Mouse (Mus musculus) neural tube, embryonic 12.5 days (tissue): ENCODE measurements at regions not wholly inside any gene's neighbourhood (a gene's known extent, or its start where the extent isn't known, plus 50 kb on each side); places are given as distances from the start of the nearest gene placed in this dataset.
A peak's percentile ranks its signal among the peaks of the same experiment; 100 is the strongest.

Source experiments
- ATAC-seq: fragments of 200-750 bp; cut with Nextera tagmentation; 2 replicates; pipeline ENCODE4 v1.8.0; 2017; ENCODE audit warnings: low read depth, mild to moderate bottlenecking, moderate TSS enrichment, moderate library complexity; ENCODE audit not compliant: low FRiP score
- H3K27ac ChIP-seq: fragments of 300-500 bp; sonication (generic); 2 replicates; pipeline ENCODE4 v1.5.1; 2016
- H3K27me3 ChIP-seq: fragments of 300-500 bp; sonication (generic); replicated peaks from 2 replicates; pipeline ENCODE4 v1.6.1; 2016; ENCODE audit warnings: mild to moderate bottlenecking
- H3K36me3 ChIP-seq: fragments of 300-500 bp; sonication (generic); 2 replicates; pipeline ENCODE4 v1.6.1; 2016; ENCODE audit warnings: mild to moderate bottlenecking
- H3K4me1 ChIP-seq: fragments of 300-500 bp; sonication (generic); 2 replicates; pipeline ENCODE4 v1.6.1; 2016
- H3K4me2 ChIP-seq: fragments of 300-500 bp; sonication (generic); replicated peaks from 2 replicates; pipeline ENCODE4 v1.6.1; 2016; ENCODE audit warnings: mild to moderate bottlenecking
- H3K4me3 ChIP-seq: fragments of 300-500 bp; sonication (generic); 2 replicates; pipeline ENCODE4 v1.5.1; 2016
- H3K9ac ChIP-seq: fragments of 300-500 bp; sonication (generic); 2 replicates; pipeline ENCODE4 v1.6.1; 2016; ENCODE audit warnings: mild to moderate bottlenecking
- H3K9me3 ChIP-seq: fragments of 300-500 bp; sonication (generic); 2 replicates; pipeline ENCODE4 v1.6.1; 2016; ENCODE audit warnings: mild to moderate bottlenecking
- WGBS: fragments of 180-500 bp; shearing (Covaris S2); methylation state at CpG from one replicate; pipeline ENCODE4 v1.1.7; 2016; 5-methylcytosine and 5-hydroxymethylcytosine counted together

DNA sequence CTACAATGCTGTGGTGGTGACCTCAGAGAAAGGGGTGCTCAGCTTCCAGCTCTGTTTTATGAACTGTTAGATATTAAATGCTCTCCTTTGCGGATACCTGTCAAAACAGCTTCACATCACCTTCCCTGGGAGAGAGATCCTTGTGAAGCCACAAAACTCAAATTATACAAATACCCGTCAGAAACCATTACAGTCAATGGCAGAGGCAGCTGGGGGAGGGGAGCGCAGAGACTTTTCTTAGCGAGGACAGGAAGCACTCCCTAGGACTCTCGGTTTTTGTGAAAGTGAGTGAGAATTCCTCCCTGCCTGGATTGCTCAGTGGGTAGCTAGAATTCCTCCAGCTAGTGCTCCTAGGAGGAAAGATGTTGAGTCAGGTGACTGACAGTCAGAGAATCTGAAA, 161.0 kb downstream of the Bmp7 start:
- ATAC-seq = no peak
- Histone ChIP-seq H3K4me2 (no peak overlapping the region), H3K36me3 (no peaks in the 10 kb centered on the region), H3K4me3 (no peak overlapping the region), H3K9me3 (peaks cover 8% of the 10 kb centered on the region), H3K4me1 (no peaks in the 10 kb centered on the region), H3K27me3 (no peaks in the 10 kb centered on the region), H3K27ac (no peak overlapping the region), H3K9ac (no peak overlapping the region)
- WGBS = 27% methylated on average over 5 of the region's 5 CpGs

DNA sequence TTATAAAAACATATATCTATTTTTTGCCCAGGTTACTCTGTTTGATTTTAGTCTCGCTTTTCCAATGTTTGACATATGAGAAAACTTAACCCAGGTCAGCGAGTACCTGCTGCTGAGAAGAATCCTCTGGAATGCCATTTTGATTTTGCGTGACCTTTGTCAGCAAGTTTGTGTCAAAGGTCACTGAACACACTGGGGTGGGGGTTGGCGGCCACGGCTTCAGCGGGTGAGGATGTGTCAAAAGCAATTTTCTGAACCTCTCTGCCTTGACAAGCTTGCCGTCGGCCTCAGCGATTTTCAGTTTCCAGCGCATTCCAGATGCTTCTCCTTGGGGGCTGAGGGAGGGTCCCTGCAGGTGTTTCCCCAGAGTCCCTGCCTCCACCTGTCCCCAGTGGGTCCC, 157.4 kb downstream of the Bmp7 start:
- no peaks in the 10 kb centered on the region for H3K36me3 ChIP-seq
- H3K4me1 ChIP-seq = no peaks in the 10 kb centered on the region
- no peak overlapping the region for H3K9ac ChIP-seq
- peaks cover 21% of the 10 kb centered on the region for H3K27me3 ChIP-seq
- H3K9me3 ChIP-seq = peaks cover 8% of the 10 kb centered on the region
- no peak for ATAC-seq
- no peak overlapping the region for H3K4me2 ChIP-seq
- 75% methylated on average over 10 of the region's 10 CpGs for WGBS
- no peak overlapping the region for H3K27ac ChIP-seq
- H3K4me3 ChIP-seq = no peak overlapping the region

DNA sequence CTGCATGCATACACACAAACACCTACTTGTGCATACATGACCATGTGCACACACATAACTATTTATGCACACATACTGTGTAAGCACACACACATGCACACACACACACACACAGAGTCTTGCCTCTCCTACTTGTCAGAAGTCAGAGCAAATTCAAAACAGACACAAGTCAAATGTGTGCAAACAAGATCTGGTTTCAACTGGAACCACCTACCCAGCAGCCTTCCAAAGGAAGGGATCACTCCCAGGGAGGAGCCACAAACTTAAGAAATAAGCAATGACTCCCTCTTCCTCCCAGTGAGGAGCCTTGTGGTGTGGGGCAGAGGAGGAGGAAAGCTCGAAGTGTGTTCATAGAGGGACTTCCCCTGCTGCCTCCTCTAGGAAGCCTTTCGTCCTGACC, 153.8 kb downstream of the Bmp7 start:
- Histone ChIP-seq H3K9me3 (peaks cover 8% of the 10 kb centered on the region), H3K27me3 (peaks cover 49% of the 10 kb centered on the region), H3K36me3 (no peaks in the 10 kb centered on the region), H3K4me2 (no peak overlapping the region), H3K4me1 (no peaks in the 10 kb centered on the region; the same call in 1 of the 2 replicates), H3K4me3 (no peak overlapping the region), H3K27ac (no peak overlapping the region), H3K9ac (no peak overlapping the region)
- WGBS = 41% methylated on average over 2 of the region's 2 CpGs
- ATAC-seq = no peak

DNA sequence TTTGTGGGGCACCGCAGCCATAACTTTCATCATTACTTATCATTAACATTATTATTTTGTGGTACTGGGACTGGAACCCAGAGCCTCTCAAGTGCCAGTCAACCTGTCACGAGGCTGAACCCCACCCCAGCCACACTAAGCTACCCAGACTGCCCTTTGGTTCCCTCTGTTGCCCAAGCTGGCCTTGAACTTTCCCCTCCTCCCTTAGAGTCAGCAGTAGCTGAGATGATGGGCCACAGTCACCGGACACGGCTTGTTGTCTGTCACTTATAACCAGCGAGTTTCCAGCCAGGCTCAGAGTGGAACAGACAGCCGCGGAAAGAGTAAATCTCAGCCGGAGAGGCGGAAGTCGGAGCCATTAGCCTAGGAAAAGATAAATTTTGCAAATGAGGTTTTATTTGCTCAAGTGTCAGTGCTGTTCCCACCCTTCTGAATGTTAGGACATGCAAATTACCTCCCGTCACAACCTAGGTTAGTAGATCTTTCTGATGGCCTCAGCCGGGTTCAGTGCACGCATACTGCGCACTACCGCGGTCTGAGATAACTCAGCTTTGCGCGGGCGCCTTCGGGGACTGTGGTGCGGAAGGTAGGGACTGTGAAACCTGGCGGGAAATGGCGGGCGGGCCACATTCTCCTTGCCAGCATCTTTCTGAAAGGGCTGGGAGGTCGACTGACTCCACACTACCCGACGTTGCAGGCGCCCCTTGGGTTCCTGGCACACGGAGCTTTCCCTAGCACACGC, 152.7 kb downstream of the Bmp7 start:
- Histone ChIP-seq H3K9me3 (peaks cover 8% of the 10 kb centered on the region), H3K36me3 (no peaks in the 10 kb centered on the region), H3K4me2 (peak overlapping the region; percentile 42), H3K27ac (no peak overlapping the region), H3K4me1 (no peaks in the 10 kb centered on the region; the same call in 1 of the 2 replicates), H3K4me3 (no peak overlapping the region), H3K27me3 (peaks cover 49% of the 10 kb centered on the region), H3K9ac (no peak overlapping the region)
- no peak for ATAC-seq
- 31% methylated on average over 30 of the region's 30 CpGs for WGBS

DNA sequence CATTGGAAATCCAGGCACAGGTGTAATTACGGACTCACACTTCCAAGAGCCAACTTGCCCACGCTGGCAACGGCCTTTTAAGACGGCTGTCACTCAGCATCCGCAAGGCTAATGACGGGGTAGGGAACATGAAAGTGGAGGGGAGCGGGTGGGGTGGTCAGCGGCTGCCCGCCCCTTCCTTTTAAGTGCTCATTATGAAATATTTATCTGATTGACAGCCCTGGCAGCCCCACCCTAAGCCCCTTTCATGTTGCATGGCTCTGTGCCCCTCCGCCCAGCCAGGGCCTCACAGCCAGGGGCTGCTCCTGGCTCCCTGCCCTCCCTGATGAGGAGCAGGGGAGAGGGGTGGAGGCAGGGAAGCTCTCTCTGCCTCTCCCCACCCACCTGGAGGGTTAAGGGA, 150.9 kb downstream of the Bmp7 start:
- ATAC-seq = no peak
- WGBS = 14% methylated on average over 10 of the region's 10 CpGs

DNA sequence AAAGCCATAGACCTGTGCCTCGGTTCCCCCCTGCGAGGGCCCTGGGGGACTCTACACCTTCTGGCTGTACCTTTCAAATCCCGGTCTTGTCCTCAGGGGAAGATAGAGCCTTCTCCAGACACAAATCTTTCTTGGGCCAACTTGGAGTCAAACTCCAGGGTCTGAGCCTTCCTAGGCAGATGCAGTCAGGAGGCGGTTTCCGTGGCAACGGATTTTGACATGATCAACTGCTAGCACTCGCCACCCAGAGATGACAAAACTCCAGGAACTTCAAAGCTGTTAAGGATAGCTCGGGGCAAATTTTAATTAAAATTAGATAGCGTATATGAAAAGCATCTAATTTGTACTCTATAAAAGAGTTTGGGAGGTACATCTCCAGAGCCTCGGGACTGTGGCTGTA, 147.6 kb downstream of the Bmp7 start:
- no peak overlapping the region for H3K9ac ChIP-seq
- 74% methylated on average over 10 of the region's 10 CpGs for WGBS
- H3K36me3 ChIP-seq = no peaks in the 10 kb centered on the region
- H3K4me2 ChIP-seq = no peak overlapping the region
- ATAC-seq = no peak
- H3K4me3 ChIP-seq = no peak overlapping the region
- no peaks in the 10 kb centered on the region for H3K9me3 ChIP-seq
- no peak overlapping the region for H3K27ac ChIP-seq
- no peaks in the 10 kb centered on the region; the same call in 1 of the 2 replicates for H3K4me1 ChIP-seq
- peaks cover 29% of the 10 kb centered on the region for H3K27me3 ChIP-seq

More for the DNA sequence above, 150.9 kb downstream of the Bmp7 start:
- H3K27me3 ChIP-seq = peaks cover 49% of the 10 kb centered on the region
- no peaks in the 10 kb centered on the region for H3K36me3 ChIP-seq
- no peaks in the 10 kb centered on the region for H3K9me3 ChIP-seq
- no peak overlapping the region for H3K4me3 ChIP-seq
- no peak overlapping the region for H3K27ac ChIP-seq
- H3K4me1 ChIP-seq = no peaks in the 10 kb centered on the region; the same call in 1 of the 2 replicates
- H3K4me2 ChIP-seq = no peak overlapping the region; the same call in 1 of the 2 replicates
- H3K9ac ChIP-seq = no peak overlapping the region

DNA sequence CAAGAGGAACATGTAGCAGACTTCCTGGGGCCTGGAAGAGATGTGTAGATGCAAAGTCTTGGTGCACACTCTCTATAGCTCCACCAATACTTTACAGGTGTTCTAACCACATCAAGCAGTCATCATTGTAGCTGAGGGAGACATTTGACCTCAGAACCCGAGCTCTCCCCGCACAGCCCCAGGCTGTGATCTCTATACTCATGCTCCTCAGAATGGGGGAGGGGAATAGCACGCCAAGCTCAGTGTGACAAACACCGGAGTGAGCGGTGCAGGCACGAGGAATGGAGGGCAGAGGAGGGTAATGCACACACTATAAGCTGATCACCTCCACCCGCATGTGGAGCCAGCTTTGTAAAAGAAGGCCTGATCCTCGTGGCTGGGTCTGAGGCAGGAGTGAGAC, 146.1 kb downstream of the Bmp7 start:
- Histone ChIP-seq H3K4me2 (no peak overlapping the region), H3K9me3 (no peaks in the 10 kb centered on the region), H3K27ac (no peak overlapping the region), H3K36me3 (no peaks in the 10 kb centered on the region), H3K4me3 (no peak overlapping the region), H3K4me1 (no peaks in the 10 kb centered on the region; the same call in 1 of the 2 replicates), H3K27me3 (peaks cover 16% of the 10 kb centered on the region), H3K9ac (no peak overlapping the region)
- WGBS = 78% methylated on average over 8 of the region's 8 CpGs
- no peak for ATAC-seq

DNA sequence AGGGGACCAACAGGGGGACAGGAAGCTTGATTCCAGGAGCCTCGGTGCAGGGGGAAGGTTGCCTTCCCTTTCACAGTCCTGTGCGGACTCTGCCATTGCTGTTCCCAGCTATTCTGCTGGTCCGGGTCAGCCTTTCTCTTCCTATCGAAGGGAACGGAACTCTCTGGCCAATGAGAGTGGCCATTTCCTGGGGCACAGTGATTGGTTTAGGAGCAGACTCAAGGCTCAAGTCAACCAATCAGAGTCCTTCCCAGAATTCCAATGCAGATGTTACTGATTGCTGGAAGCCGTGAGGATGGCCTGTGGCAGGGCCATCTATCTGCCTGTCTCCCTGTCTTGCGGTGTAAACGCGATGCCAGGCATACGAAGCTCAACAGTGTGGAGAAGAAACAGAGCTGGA, 145.3 kb downstream of the Bmp7 start:
- Histone ChIP-seq H3K4me3 (no peak overlapping the region), H3K27ac (no peak overlapping the region), H3K9ac (no peak overlapping the region), H3K4me1 (no peaks in the 10 kb centered on the region), H3K27me3 (peaks cover 8% of the 10 kb centered on the region), H3K36me3 (no peaks in the 10 kb centered on the region), H3K9me3 (no peaks in the 10 kb centered on the region), H3K4me2 (no peak overlapping the region)
- 80% methylated on average over 10 of the region's 10 CpGs for WGBS
- no peak for ATAC-seq

DNA sequence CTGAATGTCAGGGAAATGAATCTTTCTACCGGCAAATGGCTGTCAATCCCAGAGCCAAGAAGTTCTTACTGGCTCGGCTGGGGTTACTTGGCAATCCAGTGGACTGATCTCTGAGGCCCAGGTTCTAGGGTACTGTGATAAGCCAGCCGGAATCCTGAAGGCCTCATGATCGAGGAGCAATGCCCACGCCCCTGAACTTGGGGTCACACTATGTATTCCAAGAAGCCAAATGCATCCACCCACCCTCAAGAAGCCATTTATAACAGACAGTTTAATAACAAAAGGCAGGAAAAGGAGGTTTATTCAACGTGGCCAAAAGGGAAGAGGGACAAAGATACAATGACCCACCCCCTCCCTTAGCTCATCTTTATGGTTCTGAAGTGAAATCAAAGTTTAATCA, 144.0 kb downstream of the Bmp7 start:
- Histone ChIP-seq H3K4me1 (0 out of 2 replicates have a peak, but pooled peaks cover 3% of the 10 kb centered on the region), H3K27me3 (no peaks in the 10 kb centered on the region; the same call in 1 of the 2 replicates), H3K4me3 (no peak overlapping the region), H3K4me2 (no peak overlapping the region), H3K9me3 (no peaks in the 10 kb centered on the region), H3K36me3 (no peaks in the 10 kb centered on the region), H3K9ac (no peak overlapping the region), H3K27ac (no peak overlapping the region)
- no peak for ATAC-seq
- 71% methylated on average over 6 of the region's 6 CpGs for WGBS

DNA sequence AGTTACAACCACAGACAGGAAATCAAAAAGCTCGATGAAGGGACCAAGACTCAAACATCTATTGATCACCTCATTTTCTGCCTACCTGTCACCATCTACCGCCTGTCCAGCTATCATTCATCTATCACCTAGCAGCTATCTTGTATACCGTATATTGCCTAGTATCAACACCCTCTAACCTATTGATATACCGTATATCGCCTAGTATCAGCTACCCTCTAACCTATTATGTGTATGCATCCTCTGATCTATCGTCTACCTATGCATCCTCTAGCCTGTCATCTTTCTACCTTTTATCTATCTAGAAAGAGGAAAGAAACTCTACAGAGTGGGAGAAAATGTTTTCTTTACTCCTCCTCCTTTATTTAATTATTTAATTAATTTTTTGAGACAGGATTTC, 143.2 kb downstream of the Bmp7 start:
- H3K4me3 ChIP-seq = no peak overlapping the region
- no peaks in the 10 kb centered on the region for H3K36me3 ChIP-seq
- H3K4me1 ChIP-seq = 0 out of 2 replicates have a peak, but pooled peaks cover 5% of the 10 kb centered on the region
- no peak overlapping the region for H3K4me2 ChIP-seq
- H3K9ac ChIP-seq = no peak overlapping the region
- no peaks in the 10 kb centered on the region for H3K9me3 ChIP-seq
- H3K27me3 ChIP-seq = no peaks in the 10 kb centered on the region
- no peak for ATAC-seq
- WGBS = 30% methylated on average over 6 of the region's 6 CpGs
- H3K27ac ChIP-seq = no peak overlapping the region

DNA sequence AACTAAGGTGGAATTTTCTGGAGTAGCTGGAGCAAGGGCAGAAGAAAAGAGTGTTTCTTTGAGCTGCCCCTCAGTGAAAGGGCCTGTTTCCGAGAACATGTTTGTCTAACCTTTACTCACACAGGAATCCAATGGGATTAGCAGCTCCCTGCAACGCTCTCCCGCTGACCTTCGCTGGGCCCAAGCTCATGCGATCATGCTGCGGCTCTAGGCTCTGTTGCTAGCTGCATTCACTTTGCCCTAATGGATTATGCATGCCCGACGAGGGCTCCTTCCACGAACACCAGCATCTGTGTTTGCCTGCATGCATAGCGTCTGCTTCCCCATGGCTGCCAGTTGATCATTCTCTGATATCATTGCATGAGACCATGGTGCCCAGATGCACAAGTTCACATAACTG, 140.2 kb downstream of the Bmp7 start:
- Histone ChIP-seq H3K27ac (no peak overlapping the region), H3K4me3 (no peak overlapping the region), H3K9ac (no peak overlapping the region), H3K4me2 (no peak overlapping the region), H3K27me3 (no peaks in the 10 kb centered on the region), H3K4me1 (0 out of 2 replicates have a peak, but pooled peaks cover 5% of the 10 kb centered on the region), H3K9me3 (0 out of 2 replicates have a peak, but pooled peaks cover 5% of the 10 kb centered on the region), H3K36me3 (no peaks in the 10 kb centered on the region)
- ATAC-seq = no peak
- 34% methylated on average over 10 of the region's 10 CpGs for WGBS

DNA sequence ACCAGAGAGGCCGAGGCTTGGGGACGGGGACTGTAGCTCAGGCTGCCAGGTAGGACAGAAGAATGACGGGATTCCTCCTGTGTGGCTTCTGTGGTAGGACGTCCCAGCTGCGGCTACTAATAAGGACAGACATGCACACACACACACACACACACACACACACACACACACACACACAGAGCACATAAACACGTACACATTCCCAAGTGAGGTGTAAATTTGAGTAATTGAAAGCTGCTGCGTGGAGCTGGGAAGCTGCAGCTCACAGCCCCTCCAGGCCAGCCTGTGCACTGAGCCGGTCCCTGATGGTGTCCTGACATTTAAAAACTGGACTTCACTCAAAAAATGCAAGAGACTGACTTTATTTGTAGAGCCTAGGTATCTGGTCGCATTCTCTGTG, 139.3 kb downstream of the Bmp7 start:
- H3K27me3 ChIP-seq = no peaks in the 10 kb centered on the region
- ATAC-seq = 0 out of 2 replicates have a peak, but pooled peaks have one; percentile 21

DNA sequence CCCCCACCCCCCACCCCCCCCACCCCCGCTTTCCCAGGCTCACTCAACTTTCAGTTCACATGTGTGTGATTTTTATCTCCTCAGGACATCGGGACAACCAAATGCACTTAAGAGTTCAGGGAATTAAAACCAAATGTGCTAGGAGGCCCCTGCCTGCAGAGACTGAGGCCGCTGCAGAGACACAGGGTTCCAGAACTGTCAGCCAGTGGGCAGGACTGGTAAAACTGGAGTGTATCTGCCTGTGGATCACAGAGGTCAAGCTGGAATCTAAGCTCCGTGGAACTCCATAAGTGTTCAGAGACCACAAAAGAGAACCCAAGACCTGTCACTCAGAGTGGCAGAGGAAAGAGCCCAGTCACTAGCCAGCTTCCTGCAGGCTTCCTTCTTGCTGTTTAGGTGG, 138.3 kb downstream of the Bmp7 start:
- Histone ChIP-seq H3K4me1 (0 out of 2 replicates have a peak, but pooled peaks cover 5% of the 10 kb centered on the region), H3K4me3 (no peak overlapping the region), H3K9me3 (0 out of 2 replicates have a peak, but pooled peaks cover 5% of the 10 kb centered on the region), H3K27me3 (no peaks in the 10 kb centered on the region), H3K27ac (no peak overlapping the region), H3K9ac (no peak overlapping the region), H3K36me3 (no peaks in the 10 kb centered on the region), H3K4me2 (no peak overlapping the region)
- no peak for ATAC-seq
- WGBS = 63% methylated on average over 3 of the region's 4 CpGs

More for the DNA sequence above, 139.3 kb downstream of the Bmp7 start:
- 0 out of 2 replicates have a peak, but pooled peaks cover 5% of the 10 kb centered on the region for H3K4me1 ChIP-seq
- WGBS = 62% methylated on average over 9 of the region's 9 CpGs
- no peak overlapping the region for H3K4me3 ChIP-seq
- H3K4me2 ChIP-seq = no peak overlapping the region
- H3K9ac ChIP-seq = no peak overlapping the region
- no peak overlapping the region for H3K27ac ChIP-seq
- H3K36me3 ChIP-seq = no peaks in the 10 kb centered on the region
- H3K9me3 ChIP-seq = 0 out of 2 replicates have a peak, but pooled peaks cover 5% of the 10 kb centered on the region
